In genomic region chr6:52155471-52155870, GRCm38 (mm10) we compare ENCODE assay signal across 24 mouse cellular contexts. TPM values are rescaled to one million over a fixed set of nuclear protein-coding genes. Genes with fewer than 3 reads are reported as not detected.
"Had no signal": no experiment of that assay in that cellular context is flagged by ENCODE, and none has a peak within 500 bp of the region (broad histone marks: within the 10 kb centered on the region; RNA-seq: fewer than 3 reads in every experiment).

No protein-coding gene starts in this region.

- ATAC-seq: inflammation-experienced regulatory T-cells, adult 6 months; liver, embryonic 12.5 days had no signal

- H3K27ac ChIP-seq: kidney, embryonic 15.5 days; left cerebral cortex, adult 2 months; limb, embryonic 13.5 days; liver, embryonic 12.5 days; liver, embryonic 15.5 days; lung, embryonic 15.5 days; midbrain, embryonic 10.5 days had no signal

- H3K9me3 ChIP-seq: kidney, embryonic 15.5 days; limb, embryonic 13.5 days; liver, embryonic 12.5 days; liver, embryonic 15.5 days; lung, embryonic 15.5 days; megakaryocyte, embryonic 14.5 days; midbrain, embryonic 10.5 days had no signal

- H3K4me2 ChIP-seq: kidney, embryonic 15.5 days; limb, embryonic 13.5 days; liver, embryonic 12.5 days; liver, embryonic 15.5 days; lung, embryonic 15.5 days had no signal

- H3K4me3 ChIP-seq: kidney, embryonic 15.5 days; left cerebral cortex, adult 2 months; limb, embryonic 13.5 days; liver, embryonic 12.5 days; liver, embryonic 15.5 days; lung, embryonic 15.5 days; megakaryocyte, embryonic 14.5 days; midbrain, embryonic 10.5 days had no signal

- DNase-seq: kidney, adult 11 months; kidney, adult 8-10 months; kidney, postnatal 10 days; kidney, postnatal 36 days; layer of hippocampus, postnatal 36 days; liver; lung, adult 18-20 months; lung, postnatal 10 days; lung, postnatal 36 days; midbrain, embryonic 14.5 days; thymus, adult 18-20 months; thymus, postnatal 36 days had no signal

- H3K9ac ChIP-seq: kidney, embryonic 15.5 days; limb, embryonic 13.5 days; liver, embryonic 12.5 days; liver, embryonic 15.5 days; lung, embryonic 15.5 days had no signal

- H3K36me3 ChIP-seq: kidney, embryonic 15.5 days; limb, embryonic 13.5 days; liver, embryonic 12.5 days; liver, embryonic 15.5 days; lung, embryonic 15.5 days; midbrain, embryonic 10.5 days had no signal

RNA-seq across cellular contexts. Expression of gene Hoxa1, which starts 2.6 kb away (rescaled TPM):
- polyA plus RNA-seq: inflammation-experienced regulatory T-cells, adult 6 months had no signal

RNA-seq across cellular contexts. Expression of gene Hoxa2, which starts 9.2 kb away (rescaled TPM):
- polyA plus RNA-seq: inflammation-experienced regulatory T-cells, adult 6 months had no signal

RNA-seq across cellular contexts. Expression of gene 5730596B20Rik, which starts 21.8 kb away (rescaled TPM):
- polyA plus RNA-seq: inflammation-experienced regulatory T-cells, adult 6 months; midbrain, embryonic 10.5 days; midbrain, embryonic 14.5 days; small intestine, adult 2 months; spleen, adult 2 months; testis, adult 2 months had no signal

RNA-seq across cellular contexts. Expression of gene Hoxa4, which starts 36.1 kb away (rescaled TPM):
- polyA plus RNA-seq: inflammation-experienced regulatory T-cells, adult 6 months; midbrain, embryonic 10.5 days; midbrain, embryonic 14.5 days had no signal

RNA-seq across cellular contexts. Expression of gene Hoxa5, which starts 48.9 kb away (rescaled TPM):
- polyA plus RNA-seq: inflammation-experienced regulatory T-cells, adult 6 months; midbrain, embryonic 10.5 days; midbrain, embryonic 14.5 days had no signal
